Mouse (Mus musculus) retina, postnatal 7 days (tissue): ENCODE data around the gene Ippk.

Experiments
- DNase-seq: peaks from one replicate; pipeline ENCODE4 v3.0.0-alpha.2; 2012; ENCODE audit warnings: low read depth, low spot score

Ippk gene

DNA sequence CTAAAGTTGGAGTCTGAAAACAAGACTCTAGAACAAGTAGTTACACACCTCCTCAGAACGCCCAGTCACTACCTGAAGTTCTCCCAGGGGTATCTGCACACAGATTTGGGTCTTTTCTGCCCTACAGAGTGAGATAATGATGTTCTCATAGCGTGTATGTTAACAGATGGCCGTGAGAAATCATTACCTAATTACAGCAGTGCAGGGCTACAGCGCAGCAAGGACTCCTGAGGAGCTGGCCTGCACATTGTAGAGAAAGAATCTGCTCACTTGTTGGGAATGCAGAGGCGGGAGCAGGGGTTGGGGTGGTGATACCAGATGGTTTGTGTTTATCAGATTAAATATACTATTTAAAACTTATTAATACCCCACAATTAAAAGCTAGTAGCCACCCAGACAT is 59.5 kb downstream of the Ippk start:
- no peak for DNase-seq

GRCm38 (mm10) chr13:49485388-49485787 is 64.3 kb downstream of the Ippk start:
- no peak for DNase-seq

DNA sequence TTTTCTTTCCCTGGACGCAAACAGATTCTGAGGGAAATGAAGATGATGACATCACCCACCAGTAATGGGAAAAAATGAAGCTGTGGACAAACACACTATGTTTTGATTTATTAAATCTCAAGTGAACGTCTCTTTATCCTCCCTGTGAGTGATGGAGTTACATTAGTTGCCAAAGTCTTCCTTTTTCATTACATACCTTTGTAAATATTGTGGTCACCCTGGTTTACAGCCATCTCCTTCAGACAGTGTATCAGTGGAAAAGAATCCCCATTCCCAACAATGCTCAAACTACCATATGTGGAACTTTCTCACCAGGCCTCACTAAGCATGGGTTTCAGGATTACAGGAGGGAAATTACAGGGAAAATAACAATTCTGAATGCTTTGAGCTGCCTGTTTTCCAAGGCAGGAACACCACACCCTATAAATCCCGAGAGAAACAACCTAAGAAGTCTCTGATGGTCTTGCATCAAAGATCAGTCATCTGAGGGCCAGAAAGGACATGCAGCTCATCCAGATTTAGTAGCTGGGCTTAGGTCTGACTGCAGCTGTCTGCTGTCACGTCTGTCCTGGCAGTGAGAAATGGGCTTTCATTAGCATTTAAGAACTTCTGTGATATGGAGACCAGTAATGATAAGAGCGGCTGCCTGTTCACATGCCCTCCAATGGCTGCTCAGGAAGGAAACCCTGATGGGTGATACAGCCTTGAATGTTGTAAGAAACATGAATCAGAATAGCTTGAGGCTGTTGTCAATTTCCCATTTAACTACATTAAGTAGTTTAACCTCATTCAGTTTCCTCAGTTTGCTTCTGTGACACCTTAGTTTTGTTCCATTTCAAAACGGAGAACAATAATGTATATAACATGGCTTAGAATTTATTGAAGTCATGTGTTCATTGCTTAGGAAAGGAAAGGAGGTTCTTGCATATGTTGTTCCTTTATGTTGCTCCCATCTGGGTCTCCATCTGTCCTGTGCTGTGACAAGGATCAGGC is 71.6 kb downstream of the Ippk start, which contains the start of gene Tes3-ps:
Gene Tes3-ps, plus strand, starts transcription at position 943 of the 993 bp plus-strand sequence.
- DNase-seq, result no peak

DNA sequence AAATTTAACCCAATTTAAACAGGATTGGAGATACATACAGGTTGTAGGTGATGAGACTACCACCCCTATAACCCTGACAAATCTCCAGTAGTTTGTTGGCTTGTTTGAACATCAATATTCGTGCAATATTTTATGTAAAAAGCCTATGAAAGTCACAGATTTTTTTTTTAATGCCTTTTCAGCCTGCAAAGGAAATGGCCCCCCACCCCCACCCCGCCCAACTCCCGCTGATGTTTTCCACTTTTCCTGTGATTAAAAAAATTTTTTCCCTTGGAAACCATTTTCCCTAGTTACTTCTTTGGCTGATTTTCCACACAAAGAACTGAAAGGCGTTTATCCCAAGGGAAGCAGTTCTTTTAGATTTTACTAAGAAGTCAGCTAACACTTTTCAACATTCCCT is 83.5 kb downstream of the Ippk start, which contains the start of gene Ecm2:
Gene Ecm2, plus strand, starts transcription at position 301 of the 400 bp plus-strand sequence.
- no peak for DNase-seq

GRCm38 (mm10) chr13:49505776-49506175 is 84.7 kb downstream of the Ippk start:
- DNase-seq, result no peak

DNA sequence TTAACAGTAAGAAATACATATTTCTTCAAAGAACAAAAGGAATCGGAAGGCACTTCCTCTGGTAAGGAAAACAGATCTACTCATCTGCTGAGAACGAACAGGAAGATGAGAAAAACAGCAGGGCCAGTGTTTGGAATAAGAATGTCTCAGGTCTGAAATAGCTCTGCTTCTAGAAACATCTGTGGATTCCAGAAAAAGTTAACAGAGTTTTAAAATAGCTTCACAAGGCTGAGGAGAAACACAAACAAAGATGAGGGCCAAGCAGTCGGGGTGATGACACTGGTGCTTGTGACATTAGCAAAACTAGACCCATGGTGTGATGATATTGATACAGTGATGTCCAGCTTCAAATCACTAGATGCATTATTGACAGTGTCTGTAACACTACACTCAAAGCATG is 86.1 kb downstream of the Ippk start:
- no peak for DNase-seq
